Mouse (Mus musculus) urinary bladder, adult 2 months (tissue): ENCODE data around the gene Wwp2. TPM values are rescaled to one million over a fixed set of nuclear protein-coding genes. Genes with fewer than 3 reads are reported as not detected.

Experiments
- DNase-seq: peaks from one replicate; pipeline ENCODE4 v3.0.0; 2022; ENCODE audit warnings: low spot score
- polyA plus RNA-seq: library from polyadenylated mRNA; depleted of rRNA; stranded (reverse); fragments of >200 nt; gene quantifications from 2 replicates; pipeline ENCODE4 v1.2.3, GENCODE M21; 2012

Wwp2 gene
- polyA plus RNA-seq, 1 experiment: 18.4 TPM

- no peak for DNase-seq
Observed at GRCm38 (mm10) chr8:107507019-107507418, 70.9 kb downstream of the Wwp2 start.

DNA sequence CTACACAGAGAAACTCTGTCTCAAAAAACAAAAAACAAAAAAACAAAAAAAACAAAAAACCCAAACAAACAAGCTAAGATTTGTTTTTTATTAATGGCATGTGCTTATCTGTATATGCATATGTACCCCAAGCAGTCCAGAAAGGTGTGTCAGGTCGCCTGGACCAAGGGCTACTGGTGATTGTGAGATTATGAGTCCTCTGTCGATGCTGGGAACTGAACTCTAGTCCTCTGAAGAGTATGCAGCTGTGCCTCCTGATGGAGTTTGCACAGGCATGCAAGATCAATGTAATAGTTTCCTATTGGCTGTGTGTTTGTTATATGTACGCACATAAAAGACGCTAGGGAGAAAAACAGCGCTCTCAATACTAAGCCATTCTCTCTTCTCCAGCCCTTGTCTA, 74.0 kb downstream of the Wwp2 start:
- DNase-seq: no peak

GRCm38 (mm10) chr8:107510766-107511165, 74.6 kb downstream of the Wwp2 start:
- DNase-seq: no peak

DNA sequence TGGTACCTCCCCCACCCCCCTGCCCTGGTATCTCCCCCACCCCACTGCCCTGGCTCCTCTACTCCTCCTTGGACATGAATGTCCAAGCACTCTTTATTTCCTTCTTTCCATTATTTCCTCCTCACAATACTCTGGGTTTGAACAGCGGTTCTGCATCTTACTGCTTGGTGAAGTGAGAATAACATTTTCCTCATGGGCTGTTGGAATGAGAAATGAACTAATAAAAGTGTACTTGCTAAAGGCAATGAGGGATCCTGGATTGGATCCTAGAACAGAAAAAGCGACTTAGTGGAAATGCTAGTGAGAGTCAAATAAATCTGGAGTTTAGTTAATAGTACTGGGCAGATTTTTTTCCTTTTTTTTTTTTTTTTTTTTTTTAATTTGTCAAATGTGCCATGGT, 77.1 kb downstream of the Wwp2 start:
- DNase-seq: no peak

GRCm38 (mm10) chr8:107514949-107515721, 79.0 kb downstream of the Wwp2 start:
- no peak for DNase-seq

- no peak for DNase-seq
Observed at GRCm38 (mm10) chr8:107518726-107519125, 82.6 kb downstream of the Wwp2 start.

DNA sequence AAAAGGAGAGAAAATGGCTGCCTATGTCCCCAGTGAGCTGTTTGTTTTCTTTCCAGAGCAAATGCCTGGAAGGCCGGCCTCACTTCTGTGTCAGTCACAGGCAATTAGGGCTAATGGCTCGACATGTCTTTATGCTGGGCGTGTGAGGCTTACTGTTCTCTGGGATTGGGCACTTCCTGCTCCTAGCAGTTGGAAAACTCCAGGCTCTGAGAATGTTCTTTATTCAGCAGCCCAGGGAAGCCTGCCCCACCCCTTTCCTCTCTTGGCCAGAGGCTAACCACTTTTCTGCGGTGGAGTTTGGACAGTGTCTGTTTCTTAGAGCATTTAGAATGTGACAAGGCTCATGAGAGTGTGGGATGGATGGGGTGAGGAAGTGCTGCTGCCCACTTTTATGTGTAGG, 83.7 kb downstream of the Wwp2 start:
- DNase-seq: no peak

GRCm38 (mm10) chr8:107521788-107522554, 85.8 kb downstream of the Wwp2 start:
- DNase-seq: no peak

GRCm38 (mm10) chr8:107522555-107522833, 86.3 kb downstream of the Wwp2 start:
- DNase-seq: no peak

DNA sequence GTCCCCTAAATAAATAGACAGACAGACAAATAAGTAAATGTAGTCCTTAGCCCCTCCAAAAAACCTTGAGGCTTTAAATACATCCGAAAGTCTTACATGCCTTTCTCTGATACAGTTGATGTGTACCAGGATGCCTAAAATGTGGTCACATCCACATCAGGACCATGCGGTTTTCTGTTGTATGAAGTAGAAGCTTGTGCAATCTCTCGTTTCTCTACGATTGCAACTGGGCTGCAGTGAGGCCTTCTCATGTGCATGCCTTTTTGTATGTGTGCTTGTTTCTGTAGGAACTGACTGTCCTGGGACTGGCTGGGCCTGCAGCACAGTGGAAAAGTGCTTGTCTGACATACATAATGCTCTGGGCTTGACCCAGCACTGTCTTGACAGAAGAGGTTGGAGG, 88.4 kb downstream of the Wwp2 start:
- DNase-seq: no peak

GRCm38 (mm10) chr8:107528786-107529185, 92.6 kb downstream of the Wwp2 start:
- no peak for DNase-seq

DNA sequence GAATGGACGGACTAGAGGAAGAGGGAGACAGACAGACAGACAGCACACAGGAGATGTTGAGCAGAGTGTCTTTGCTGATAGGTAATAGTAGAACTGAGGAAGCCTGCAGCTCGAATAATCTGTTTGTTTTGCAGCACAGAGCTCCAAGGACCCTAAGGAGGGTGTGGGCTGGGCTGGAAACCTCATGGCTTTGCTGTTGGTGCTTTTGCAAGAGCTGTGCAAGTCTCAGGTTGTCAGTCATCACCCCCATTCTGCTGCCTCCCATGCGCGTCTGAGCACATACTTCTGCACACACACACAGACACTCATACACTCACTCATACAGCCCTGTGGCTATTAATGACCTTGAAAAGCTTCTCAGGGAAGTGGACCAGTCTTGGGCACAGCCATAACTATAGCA, 101.3 kb downstream of the Wwp2 start:
- no peak for DNase-seq

- no peak for DNase-seq
Observed at GRCm38 (mm10) chr8:107540623-107541022, 104.5 kb downstream of the Wwp2 start.

DNA sequence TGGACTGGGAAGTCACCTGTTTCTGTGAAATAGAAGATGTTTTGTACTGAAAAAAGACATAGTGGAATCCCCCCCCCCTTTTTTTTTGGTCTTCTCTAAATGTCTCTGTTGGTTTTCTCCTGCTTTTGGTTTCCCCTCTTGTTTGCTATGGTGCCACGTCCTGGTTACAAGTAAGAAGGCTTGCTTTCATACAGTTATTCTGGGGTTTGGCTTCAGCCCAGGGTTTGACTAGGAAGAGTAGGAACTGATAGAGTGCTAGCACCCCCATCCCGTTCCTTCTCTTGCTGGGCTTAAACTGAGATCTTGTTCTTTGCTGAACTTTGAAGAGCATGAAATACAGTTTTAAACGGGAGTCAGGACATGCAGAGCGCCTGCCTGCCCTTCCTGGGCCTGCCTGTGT, 105.2 kb downstream of the Wwp2 start:
- DNase-seq: no peak

GRCm38 (mm10) chr8:107542151-107542550, 106.0 kb downstream of the Wwp2 start:
- no peak for DNase-seq

- no peak for DNase-seq
Observed at GRCm38 (mm10) chr8:107543714-107544113, 107.5 kb downstream of the Wwp2 start.

- no peak for DNase-seq
Observed at GRCm38 (mm10) chr8:107544211-107544610, 108.0 kb downstream of the Wwp2 start.

GRCm38 (mm10) chr8:107544651-107545174, 108.5 kb downstream of the Wwp2 start:
- no peak for DNase-seq

DNA sequence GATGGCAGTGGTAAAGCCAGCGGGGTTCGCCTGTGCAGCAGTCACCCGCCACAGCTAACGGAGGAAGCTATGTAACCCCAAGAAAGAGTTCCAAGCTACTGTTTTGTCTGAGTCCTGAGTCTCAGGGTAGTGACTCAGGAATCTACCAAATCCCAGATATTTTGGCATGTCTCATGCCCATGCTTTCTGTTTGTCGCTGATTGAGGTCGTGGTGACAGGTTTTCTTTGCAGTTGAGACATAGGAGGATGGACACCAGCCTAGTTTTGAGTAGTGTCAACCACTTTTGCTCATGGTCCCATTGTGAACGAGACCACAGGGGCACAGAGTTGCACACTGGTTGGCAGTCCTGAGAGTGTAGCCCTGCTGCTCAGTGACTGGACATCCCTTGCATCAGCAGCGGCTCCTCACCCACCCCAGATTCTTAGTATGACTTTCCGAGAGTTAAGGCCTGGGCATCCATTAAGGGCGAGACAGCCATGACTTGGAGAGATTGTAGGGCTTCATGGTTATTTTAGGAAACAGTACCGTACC, 109.5 kb downstream of the Wwp2 start:
- no peak for DNase-seq

GRCm38 (mm10) chr8:107546154-107546553, 110.0 kb downstream of the Wwp2 start:
- no peak for DNase-seq

DNA sequence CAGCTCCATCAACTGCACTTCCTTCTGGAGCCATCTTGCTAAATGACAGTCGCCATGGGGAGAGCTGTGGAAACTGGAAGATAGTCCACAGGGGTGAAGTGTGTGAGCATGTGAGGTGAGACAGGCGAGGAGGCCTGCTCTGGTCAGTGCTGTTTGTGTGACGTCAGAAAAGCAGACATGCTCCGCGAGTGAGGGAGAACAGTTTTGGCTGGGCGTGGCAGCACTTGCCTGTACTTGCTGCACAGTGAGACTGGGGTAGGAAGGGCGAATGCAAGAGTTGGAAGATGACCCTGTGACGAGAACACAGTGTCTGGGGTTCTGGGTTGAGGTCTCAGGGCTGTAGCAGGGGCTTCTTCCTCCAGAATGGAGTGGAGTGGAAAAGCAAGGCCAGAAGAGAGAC, 110.7 kb downstream of the Wwp2 start:
- DNase-seq: no peak

DNA sequence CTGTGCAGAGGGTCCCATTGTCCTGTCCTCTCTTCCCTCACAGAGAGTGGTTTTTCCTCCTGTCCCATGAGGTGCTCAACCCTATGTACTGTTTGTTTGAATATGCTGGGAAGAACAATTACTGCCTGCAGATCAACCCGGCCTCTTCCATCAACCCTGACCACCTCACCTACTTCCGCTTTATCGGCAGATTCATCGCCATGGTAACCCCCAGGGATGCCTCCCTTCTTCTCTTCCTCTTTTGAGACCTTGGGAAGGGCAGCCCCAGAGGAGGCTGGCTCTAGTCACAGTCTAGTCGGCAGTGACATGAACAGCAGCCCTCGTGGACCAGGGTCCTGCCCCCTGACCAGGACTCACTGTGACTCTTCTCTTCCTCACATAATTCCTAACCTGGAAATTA, 116.1 kb downstream of the Wwp2 start:
- DNase-seq: no peak

DNA sequence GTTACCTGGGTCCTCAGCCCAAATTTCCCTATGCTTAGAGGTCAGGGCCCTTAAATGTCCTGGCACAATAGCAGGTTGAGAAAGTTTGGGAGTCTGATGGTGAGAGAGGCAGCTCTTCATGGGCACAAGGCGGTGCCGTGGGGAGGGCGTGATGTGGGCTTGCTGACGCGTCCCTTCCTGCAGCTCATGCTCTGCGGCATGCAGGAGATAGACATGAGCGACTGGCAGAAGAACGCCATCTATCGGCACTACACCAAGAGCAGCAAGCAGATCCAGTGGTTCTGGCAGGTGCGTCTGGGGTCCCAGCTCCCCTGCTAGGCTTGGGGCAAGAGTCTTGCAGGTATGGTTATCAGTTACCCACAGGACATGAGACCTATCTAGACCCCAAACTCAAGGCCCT, 119.1 kb downstream of the Wwp2 start:
- DNase-seq: no peak
